Mouse (Mus musculus) lung, postnatal 0 days (tissue): ENCODE measurements at regions not wholly inside any gene's neighbourhood (a gene's known extent, or its start where the extent isn't known, plus 50 kb on each side); places are given as distances from the start of the nearest gene placed in this dataset.

Experiments
- CTCF ChIP-seq: IDR thresholded peaks from 2 replicates; pipeline ENCODE4 v1.5.1; 2016; ENCODE audit warnings: antibody characterized with exemption, mild to moderate bottlenecking
- EP300 ChIP-seq: IDR thresholded peaks from 2 replicates; pipeline ENCODE4 v1.6.1; 2016; ENCODE audit warnings: antibody characterized with exemption, mild to moderate bottlenecking, control low read depth

DNA sequence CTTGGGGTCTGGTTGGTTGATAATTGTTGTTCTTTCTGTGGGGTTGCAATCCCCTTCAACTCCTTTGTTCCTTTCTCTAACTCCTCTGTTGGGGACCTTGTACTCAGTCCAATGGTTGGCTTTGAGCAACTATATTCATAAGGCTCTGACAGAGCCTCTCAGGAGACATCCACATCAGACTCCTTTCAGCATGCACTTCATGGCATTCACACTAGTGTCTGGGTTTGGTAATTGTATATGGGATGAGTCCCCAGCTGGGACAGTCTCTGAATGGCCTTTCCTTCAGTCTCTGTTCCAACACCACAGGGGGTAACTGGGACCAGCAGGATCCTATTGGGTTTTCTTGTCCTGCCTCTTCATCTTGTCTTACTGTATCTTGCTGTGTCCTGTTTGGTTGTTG, 303.5 kb upstream of the Tmprss15 start:
- TF ChIP-seq CTCF = no peak
- TF ChIP-seq EP300 = no peak
